Mouse (Mus musculus): ENCODE data around the gene Ogg1. TPM values are rescaled to one million over a fixed set of nuclear protein-coding genes. Genes with fewer than 3 reads are reported as not detected.

Ogg1 gene
- polyA plus RNA-seq, 1 experiment from 2014 or later, result 7.0 TPM

GRCm38 (mm10) chr6:113373491-113373890 is 46.7 kb downstream of the Ogg1 start:
- Histone ChIP-seq H3K4me2 (ENCODE audit: low read length) (no peak overlapping the region), H3K36me3 (ENCODE audit: control insufficient read depth, insufficient read depth, low read length) (peaks cover 49% of the 10 kb centered on the region), H3K9me3 (ENCODE audit: control insufficient read depth, low read length) (no peaks in the 10 kb centered on the region), H3K4me3 (ENCODE audit: low read length) (no peak overlapping the region), H3K27me3 (replicated peaks; ENCODE audit: control insufficient read depth, insufficient read depth, low read length) (no peaks in the 10 kb centered on the region), H3K4me1 (ENCODE audit: control insufficient read depth, insufficient read depth, low read depth, low read length) (peaks cover 6% of the 10 kb centered on the region), H3K27ac (ENCODE audit: low read depth, low read length) (no peak overlapping the region), H3K9ac (ENCODE audit: low read depth, low read length) (no peak overlapping the region)
- ATAC-seq, result no peak
- WGBS, result 94% methylated on average over 4 of the region's 4 CpGs

- H3K9me3 ChIP-seq (ENCODE audit: control insufficient read depth, low read length), result no peaks in the 10 kb centered on the region
- WGBS, result 9% methylated on average over 7 of the region's 7 CpGs
- H3K4me1 ChIP-seq (ENCODE audit: control insufficient read depth, insufficient read depth, low read depth, low read length), result peaks cover 18% of the 10 kb centered on the region
- peak overlapping the region; percentile 96 for H3K27ac ChIP-seq (ENCODE audit: low read depth, low read length)
- ATAC-seq, result no peak
- H3K9ac ChIP-seq (ENCODE audit: low read depth, low read length), result peak overlapping the region; percentile 90
- H3K36me3 ChIP-seq (ENCODE audit: control insufficient read depth, insufficient read depth, low read length), result peaks cover 33% of the 10 kb centered on the region
- H3K4me2 ChIP-seq (ENCODE audit: low read length), result peak overlapping the region; percentile 88
- H3K27me3 ChIP-seq (replicated peaks; ENCODE audit: control insufficient read depth, insufficient read depth, low read length), result no peaks in the 10 kb centered on the region
- H3K4me3 ChIP-seq (ENCODE audit: low read length), result peak overlapping the region; percentile 87
Observed at GRCm38 (mm10) chr6:113377172-113377495, 50.4 kb downstream of the Ogg1 start.

- H3K27me3 ChIP-seq (replicated peaks; ENCODE audit: control insufficient read depth, insufficient read depth, low read length), result no peaks in the 10 kb centered on the region
- H3K9ac ChIP-seq (ENCODE audit: low read depth, low read length), result peak within 1 kb of the TSS; percentile 90
- H3K4me3 ChIP-seq (ENCODE audit: low read length), result peak within 1 kb of the TSS; percentile 87
- peak; percentile 97 for ATAC-seq
- peaks cover 18% of the 10 kb centered on the region for H3K4me1 ChIP-seq (ENCODE audit: control insufficient read depth, insufficient read depth, low read depth, low read length)
- peak within 1 kb of the TSS; percentile 88 for H3K4me2 ChIP-seq (ENCODE audit: low read length)
- H3K27ac ChIP-seq (ENCODE audit: low read depth, low read length), result peak within 1 kb of the TSS; percentile 96
- whole genome bisulfite sequencing, result under 1% methylated on average over 61 of the region's 61 CpGs
- H3K9me3 ChIP-seq (ENCODE audit: control insufficient read depth, low read length), result no peaks in the 10 kb centered on the region
- H3K36me3 ChIP-seq (ENCODE audit: control insufficient read depth, insufficient read depth, low read length), result peaks cover 33% of the 10 kb centered on the region
Observed at GRCm38 (mm10) chr6:113377496-113378385, 51.0 kb downstream of the Ogg1 start, which contains the start of the genes Tada3 and Arpc4. Tada3 (minus strand) TSS chr6:113377883. Arpc4 (plus strand) TSS chr6:113378115.

DNA sequence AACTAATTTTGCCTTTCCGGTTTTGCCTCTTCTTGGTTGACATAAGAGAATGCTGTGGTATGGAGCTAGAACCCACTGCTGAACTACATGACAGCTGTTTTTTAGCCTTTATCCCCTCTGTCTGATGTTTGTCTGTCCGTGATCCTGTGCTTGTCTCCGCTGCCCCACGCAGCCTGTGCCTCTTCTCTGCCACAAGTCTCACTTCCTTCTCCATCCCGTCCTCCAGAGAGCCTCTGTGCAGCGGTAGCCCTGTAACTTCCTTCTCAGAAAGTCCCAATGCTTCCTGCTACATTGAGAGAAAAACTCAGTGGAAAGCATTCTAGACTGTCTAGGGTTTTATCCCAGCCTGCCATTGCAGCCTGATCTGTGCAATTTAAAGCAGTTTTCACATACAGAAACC is 52.5 kb downstream of the Ogg1 start:
- no peak overlapping the region for H3K27ac ChIP-seq (ENCODE audit: low read depth, low read length)
- peaks cover 34% of the 10 kb centered on the region for H3K36me3 ChIP-seq (ENCODE audit: control insufficient read depth, insufficient read depth, low read length)
- no peaks in the 10 kb centered on the region for H3K27me3 ChIP-seq (replicated peaks; ENCODE audit: control insufficient read depth, insufficient read depth, low read length)
- peaks cover 18% of the 10 kb centered on the region for H3K4me1 ChIP-seq (ENCODE audit: control insufficient read depth, insufficient read depth, low read depth, low read length)
- H3K9me3 ChIP-seq (ENCODE audit: control insufficient read depth, low read length), result no peaks in the 10 kb centered on the region
- WGBS, result 83% methylated on average over 6 of the region's 6 CpGs
- no peak overlapping the region for H3K9ac ChIP-seq (ENCODE audit: low read depth, low read length)
- ATAC-seq, result no peak
- H3K4me3 ChIP-seq (ENCODE audit: low read length), result 0 out of 2 replicates have a peak overlapping the region, but pooled peaks have one; percentile 1
- H3K4me2 ChIP-seq (ENCODE audit: low read length), result peak overlapping the region; percentile 88

- WGBS, result 93% methylated on average over 11 of the region's 11 CpGs
- no peak for ATAC-seq
- no peak overlapping the region for H3K9ac ChIP-seq (ENCODE audit: low read depth, low read length)
- H3K9me3 ChIP-seq (ENCODE audit: control insufficient read depth, low read length), result no peaks in the 10 kb centered on the region
- no peaks in the 10 kb centered on the region for H3K27me3 ChIP-seq (replicated peaks; ENCODE audit: control insufficient read depth, insufficient read depth, low read length)
- H3K4me2 ChIP-seq (ENCODE audit: low read length), result no peak overlapping the region
- no peak overlapping the region for H3K27ac ChIP-seq (ENCODE audit: low read depth, low read length)
- peaks cover 30% of the 10 kb centered on the region for H3K36me3 ChIP-seq (ENCODE audit: control insufficient read depth, insufficient read depth, low read length)
- no peak overlapping the region for H3K4me3 ChIP-seq (ENCODE audit: low read length)
- H3K4me1 ChIP-seq (ENCODE audit: control insufficient read depth, insufficient read depth, low read depth, low read length), result peaks cover 18% of the 10 kb centered on the region
Observed at GRCm38 (mm10) chr6:113380480-113380879, 53.7 kb downstream of the Ogg1 start.

DNA sequence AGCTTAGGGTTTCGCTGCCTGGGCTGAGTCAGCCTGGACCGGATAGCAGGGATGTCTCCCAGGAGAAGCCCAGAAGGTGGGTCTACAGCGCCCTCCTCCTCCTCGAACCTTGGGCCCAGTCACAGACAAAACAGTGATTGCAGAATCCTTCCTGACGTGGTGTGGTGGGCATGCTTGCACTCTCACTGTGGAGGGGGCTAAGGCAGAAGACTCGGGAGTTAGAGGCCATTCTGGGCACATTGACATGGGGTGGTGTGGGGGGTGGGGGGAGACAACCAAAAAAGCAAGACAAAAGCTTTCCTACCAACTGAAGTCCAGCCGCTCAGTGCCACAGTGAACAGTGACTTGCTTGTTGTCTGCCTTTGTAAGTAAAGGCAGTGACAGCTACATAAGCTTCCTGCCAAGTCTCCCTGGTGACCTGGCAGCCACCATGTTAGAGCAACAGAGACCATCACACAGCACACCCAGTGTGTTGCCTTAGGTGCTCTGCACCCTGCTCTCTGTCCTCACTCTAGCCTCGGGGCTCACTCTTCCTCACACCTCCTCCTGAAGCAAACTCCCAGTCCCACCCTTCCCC is 57.7 kb downstream of the Ogg1 start:
- 76% methylated on average over 8 of the region's 8 CpGs for WGBS
- Histone ChIP-seq H3K9ac (ENCODE audit: low read depth, low read length) (no peak overlapping the region), H3K9me3 (ENCODE audit: control insufficient read depth, low read length) (no peaks in the 10 kb centered on the region), H3K4me2 (ENCODE audit: low read length) (no peak overlapping the region), H3K4me3 (ENCODE audit: low read length) (no peak overlapping the region), H3K36me3 (ENCODE audit: control insufficient read depth, insufficient read depth, low read length) (peaks cover 54% of the 10 kb centered on the region), H3K4me1 (ENCODE audit: control insufficient read depth, insufficient read depth, low read depth, low read length) (peaks cover 3% of the 10 kb centered on the region; the same call in 1 of the 2 replicates), H3K27ac (ENCODE audit: low read depth, low read length) (no peak overlapping the region), H3K27me3 (replicated peaks; ENCODE audit: control insufficient read depth, insufficient read depth, low read length) (no peaks in the 10 kb centered on the region)
- peak; percentile 76 for ATAC-seq

Other genes with a start within 250 kb of the Ogg1 start
- gene Setd5, start 249.6 kb upstream of the Ogg1 start, polyA plus RNA-seq (2015; fragmentation: Nextera tagmentation; extraction: Ambion mirVana), result 45.4 and 48.3 TPM in 2 replicates
- 56.7 and 63.6 TPM in 2 replicates for gene Lhfpl4, start 131.6 kb upstream of the Ogg1 start, polyA plus RNA-seq (2015; fragmentation: Nextera tagmentation; extraction: Ambion mirVana)
- 34.1 and 34.6 TPM in 2 replicates for gene Mtmr14, start 89.1 kb upstream of the Ogg1 start, polyA plus RNA-seq (2015; fragmentation: Nextera tagmentation; extraction: Ambion mirVana)
- 9.1 and 9.6 TPM in 2 replicates for gene Cpne9, start 44.7 kb upstream of the Ogg1 start, polyA plus RNA-seq (2015; fragmentation: Nextera tagmentation; extraction: Ambion mirVana)
- 12.4 and 15.5 TPM in 2 replicates for gene Brpf1, start 19.8 kb upstream of the Ogg1 start, polyA plus RNA-seq (2015; fragmentation: Nextera tagmentation; extraction: Ambion mirVana)
- 119 and 128 TPM in 2 replicates for gene Camk1, start 17.0 kb downstream of the Ogg1 start, polyA plus RNA-seq (2015; fragmentation: Nextera tagmentation; extraction: Ambion mirVana)
- 68.3 and 71.1 TPM in 2 replicates for gene Tada3, start 50.9 kb downstream of the Ogg1 start, polyA plus RNA-seq (2015; fragmentation: Nextera tagmentation; extraction: Ambion mirVana)
- 440 and 455 TPM in 2 replicates for gene Arpc4, start 51.1 kb downstream of the Ogg1 start, polyA plus RNA-seq (2015; fragmentation: Nextera tagmentation; extraction: Ambion mirVana)
- gene Ttll3, start 62.3 kb downstream of the Ogg1 start, polyA plus RNA-seq (2015; fragmentation: Nextera tagmentation; extraction: Ambion mirVana), result 9.2 and 11.8 TPM in 2 replicates
- 21.5 and 21.7 TPM in 2 replicates for gene Rpusd3, start 92.4 kb downstream of the Ogg1 start, polyA plus RNA-seq (2015; fragmentation: Nextera tagmentation; extraction: Ambion mirVana)
- gene Cidec, start 108.8 kb downstream of the Ogg1 start, polyA plus RNA-seq (2015; fragmentation: Nextera tagmentation; extraction: Ambion mirVana), result 0.21 TPM in 1 of 2 replicates, not detected in the other
- 95.2 and 106 TPM in 2 replicates for gene Jagn1, start 115.6 kb downstream of the Ogg1 start, polyA plus RNA-seq (2015; fragmentation: Nextera tagmentation; extraction: Ambion mirVana)
- gene Il17re, start 131.5 kb downstream of the Ogg1 start, polyA plus RNA-seq (2015; fragmentation: Nextera tagmentation; extraction: Ambion mirVana), result 0.26 and 0.34 TPM in 2 replicates
- 4.4 and 5.9 TPM in 2 replicates for gene Il17rc, start 144.5 kb downstream of the Ogg1 start, polyA plus RNA-seq (2015; fragmentation: Nextera tagmentation; extraction: Ambion mirVana)
- 92.9 and 96.4 TPM in 2 replicates for gene Creld1, start 156.3 kb downstream of the Ogg1 start, polyA plus RNA-seq (2015; fragmentation: Nextera tagmentation; extraction: Ambion mirVana)
- 14.2 and 14.5 TPM in 2 replicates for gene Prrt3, start 175.0 kb downstream of the Ogg1 start, polyA plus RNA-seq (2015; fragmentation: Nextera tagmentation; extraction: Ambion mirVana)
- 120 and 124 TPM in 2 replicates for gene Emc3, start 204.7 kb downstream of the Ogg1 start, polyA plus RNA-seq (2015; fragmentation: Nextera tagmentation; extraction: Ambion mirVana)
- 1.9 and 2.1 TPM in 2 replicates for gene Fancd2, start 204.7 kb downstream of the Ogg1 start, polyA plus RNA-seq (2015; fragmentation: Nextera tagmentation; extraction: Ambion mirVana)